Mouse (Mus musculus) layer of hippocampus, postnatal 14 days (tissue): ENCODE measurements around the gene Ptgis. TPM values are rescaled to one million over a fixed set of nuclear protein-coding genes. Genes with fewer than 3 reads are reported as not detected.

Experiments used
- DNase-seq, 2 experiments: peaks; one replicate each; pipeline ENCODE4 v3.0.0; 2021 to 2022; ENCODE audit warnings: low spot score in 2 of 2, mixed read lengths in 1 of 2
- long read RNA-seq, 2 experiments: library from polyadenylated mRNA; stranded (forward); transcript quantifications; one replicate each; pipeline ENCODE4 v2.0.0; 2021
- total RNA-seq, 2 experiments: library from RNA; stranded (reverse); gene quantifications; 2 replicates each; pipeline ENCODE4 v1.2.3; 2021

The Ptgis gene
- total RNA-seq = 1 to 10 TPM; 1.3 to 2.1 TPM
- long read RNA-seq, experiment 1, partial matches to known transcripts = 0 of 2 reads
- long read RNA-seq, experiment 1, other reads (novel, unspliced or antisense) = 1 of 2 reads
- long read RNA-seq, experiment 2, partial matches to known transcripts = 1 of 5 reads
- long read RNA-seq, experiment 2, other reads (novel, unspliced or antisense) = 3 of 5 reads

DNA sequence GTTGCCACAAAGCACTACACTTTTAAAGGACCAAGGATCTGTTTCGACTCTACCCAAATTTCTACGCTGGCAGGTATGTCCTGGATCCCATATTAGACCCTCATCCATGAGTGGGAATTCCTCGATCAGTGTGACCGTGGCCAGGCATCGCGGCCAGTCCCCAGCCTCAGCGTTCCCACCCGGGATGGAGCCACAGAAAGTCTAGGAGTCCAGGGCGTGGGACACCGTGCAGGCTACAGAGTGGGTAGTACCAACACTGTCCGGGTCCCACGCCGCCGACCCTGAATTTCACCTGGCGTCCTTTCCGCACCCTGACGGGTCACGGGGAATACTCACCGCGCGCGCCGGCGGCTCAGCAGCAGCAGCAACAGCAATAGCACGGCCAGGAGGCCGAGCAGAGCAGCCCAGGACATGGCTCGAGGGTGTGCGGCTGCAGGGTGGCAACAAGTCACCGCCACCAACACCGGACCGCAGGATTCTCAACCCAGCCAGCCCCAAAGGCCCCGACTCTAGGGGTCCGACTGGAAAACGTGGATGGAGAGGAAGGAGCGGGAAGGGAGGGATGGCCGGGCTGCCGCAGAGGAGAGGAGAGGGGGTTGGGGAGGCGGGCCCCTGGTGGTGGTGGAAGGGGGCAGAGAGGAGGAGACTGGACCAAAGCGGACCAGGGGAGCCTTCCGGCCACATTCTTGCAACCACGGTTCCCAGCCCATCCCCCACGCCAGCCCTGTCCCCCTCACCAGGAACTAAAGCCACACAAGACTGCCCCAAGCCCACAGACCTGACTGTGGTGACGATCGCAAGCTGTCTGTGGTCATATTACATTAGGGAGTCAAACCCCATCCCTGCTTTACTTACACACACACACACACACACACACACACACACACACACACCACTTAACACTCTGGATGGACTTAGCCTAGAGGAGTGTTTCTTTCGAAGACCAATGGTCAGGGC, at the start of gene Ptgis:
Gene Ptgis (minus strand): TSS at position 597 of the 957 bp plus-strand sequence.
- no peak for DNase-seq

DNA sequence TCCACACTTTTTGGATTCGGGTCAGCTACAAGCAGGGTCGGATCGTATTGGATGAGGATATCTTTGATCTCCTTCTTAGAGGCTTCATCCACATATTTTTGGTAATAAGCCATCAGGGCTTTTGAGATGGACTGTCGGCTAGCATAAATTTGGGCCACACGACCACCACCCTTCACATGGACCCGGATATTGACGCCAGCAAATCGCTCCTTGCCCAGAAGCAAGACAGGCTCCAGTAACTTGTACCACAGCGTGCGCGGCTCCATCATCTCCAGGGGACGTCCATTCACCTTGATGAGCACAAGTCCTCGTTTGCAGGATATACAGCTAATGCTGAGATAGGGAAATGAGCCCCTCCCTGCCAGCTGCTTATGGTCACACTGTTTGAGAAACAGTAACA, 41.1 kb upstream of the Ptgis start:
- no peak for DNase-seq

DNA sequence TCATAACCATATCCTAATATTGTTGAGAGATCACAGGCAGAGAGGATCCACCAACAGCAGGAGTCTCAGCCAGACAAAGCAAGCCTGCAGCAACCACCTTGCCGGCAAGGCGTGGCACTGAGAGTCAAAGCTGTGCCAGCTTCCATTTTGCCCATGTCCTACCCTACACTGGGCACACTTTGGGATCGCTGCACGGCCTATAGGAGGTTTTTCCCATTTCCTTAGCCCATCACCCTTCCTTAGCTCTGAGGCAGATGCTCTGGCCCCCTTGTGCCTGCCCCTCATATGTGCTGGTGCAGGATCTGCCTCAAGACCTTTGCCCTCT, 40.5 kb upstream of the Ptgis start:
- no peak for DNase-seq

DNA sequence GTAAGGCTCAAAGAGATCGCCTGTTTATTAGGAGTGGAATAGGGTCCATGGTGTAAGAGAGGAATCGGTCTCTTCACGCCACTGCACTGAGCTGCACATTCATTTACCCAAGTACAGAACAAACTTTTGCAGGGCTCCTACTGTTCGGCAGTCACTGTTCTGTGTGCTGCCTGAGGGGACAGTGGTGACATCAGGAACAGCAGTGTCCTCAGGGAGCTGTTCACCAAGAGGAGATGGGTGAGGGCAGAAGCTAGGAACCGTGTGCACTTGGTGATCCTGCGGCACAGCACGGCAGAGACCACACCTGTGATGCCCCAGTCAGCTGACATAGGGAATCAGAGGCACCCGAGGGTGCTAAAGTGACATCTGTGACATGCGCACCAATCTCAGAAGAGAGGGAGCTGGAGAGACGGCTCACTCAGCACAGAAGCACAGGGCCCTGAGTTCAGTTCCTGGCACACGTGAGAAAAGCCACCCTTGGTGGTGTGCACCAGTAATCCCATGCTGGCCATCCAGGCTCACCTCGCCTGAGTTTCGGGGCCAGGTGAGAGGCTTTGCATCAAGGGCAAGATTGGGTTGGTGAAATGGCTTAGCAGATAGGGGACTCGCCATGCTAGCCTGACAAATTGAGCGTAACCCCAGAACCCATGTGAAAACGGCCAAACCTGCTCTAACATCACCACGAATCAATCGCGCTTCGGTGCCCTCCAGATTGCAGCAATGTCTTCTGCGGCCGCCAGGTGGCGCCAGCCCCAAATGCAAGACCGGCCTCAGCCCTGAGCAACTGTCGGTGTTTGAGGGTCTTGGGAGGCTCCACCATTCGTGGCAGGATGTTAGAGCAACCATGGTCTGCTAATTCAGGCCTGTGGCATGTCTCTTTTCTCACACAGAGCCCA, 39.9 kb upstream of the Ptgis start:
- DNase-seq = peak; percentile 84 to 88

DNA sequence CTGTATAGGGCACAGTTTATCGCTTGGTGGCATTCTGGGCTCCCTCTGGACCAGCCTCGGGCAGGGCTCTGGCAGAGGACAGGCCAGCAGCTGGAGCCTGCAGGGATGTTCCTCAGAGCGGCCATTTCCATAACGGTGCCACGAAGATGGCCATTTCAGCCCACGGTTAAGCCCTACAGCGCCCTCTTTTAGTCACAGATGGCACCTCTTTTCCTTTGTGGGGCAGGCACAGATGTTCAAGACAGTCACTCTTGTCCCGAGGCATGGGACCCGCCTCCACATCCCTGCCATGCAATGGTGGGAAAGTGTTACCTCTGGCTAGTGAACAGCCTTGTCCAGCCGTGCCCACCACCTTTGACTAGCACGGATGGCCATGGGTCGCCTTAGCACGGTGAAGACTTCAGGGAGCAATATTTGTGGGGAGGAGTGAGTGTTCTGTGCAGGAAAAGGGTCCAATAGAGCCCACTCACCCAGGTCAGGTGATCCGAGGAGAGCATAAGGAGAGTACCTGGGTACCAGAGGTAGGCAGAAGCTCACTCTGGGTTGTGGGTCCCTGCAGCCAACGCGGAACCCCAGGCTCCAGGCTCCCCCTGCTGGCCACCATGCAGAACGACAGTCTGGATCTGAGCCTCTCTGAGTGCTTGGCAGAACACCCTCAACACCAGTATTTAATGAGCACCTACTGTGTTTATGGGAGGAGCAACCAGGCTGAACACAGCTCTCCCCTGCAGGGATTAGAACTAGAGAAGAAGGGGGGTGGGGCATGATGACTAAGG, 38.5 kb upstream of the Ptgis start:
- DNase-seq = peak; percentile 51 to 54

DNA sequence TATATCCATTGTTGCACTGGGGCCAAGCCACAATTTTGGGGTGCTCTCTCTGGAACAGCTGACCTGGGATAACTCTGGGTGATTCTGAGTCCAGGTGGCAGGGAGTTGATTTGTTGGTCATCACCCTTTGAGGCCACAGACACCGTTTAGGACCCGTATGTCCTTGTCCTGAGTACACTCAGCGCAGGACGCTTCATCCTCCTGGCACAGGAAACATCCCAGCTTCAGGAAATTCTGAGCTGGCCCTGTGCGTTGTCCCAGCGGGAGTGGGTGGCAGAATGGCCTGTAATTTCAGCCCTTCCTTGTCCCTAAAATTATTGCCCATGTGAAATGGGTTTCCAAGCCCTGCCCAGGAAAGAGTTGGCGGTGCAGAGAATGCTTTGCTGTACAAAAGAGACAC, 37.6 kb upstream of the Ptgis start:
- DNase-seq = no peak

DNA sequence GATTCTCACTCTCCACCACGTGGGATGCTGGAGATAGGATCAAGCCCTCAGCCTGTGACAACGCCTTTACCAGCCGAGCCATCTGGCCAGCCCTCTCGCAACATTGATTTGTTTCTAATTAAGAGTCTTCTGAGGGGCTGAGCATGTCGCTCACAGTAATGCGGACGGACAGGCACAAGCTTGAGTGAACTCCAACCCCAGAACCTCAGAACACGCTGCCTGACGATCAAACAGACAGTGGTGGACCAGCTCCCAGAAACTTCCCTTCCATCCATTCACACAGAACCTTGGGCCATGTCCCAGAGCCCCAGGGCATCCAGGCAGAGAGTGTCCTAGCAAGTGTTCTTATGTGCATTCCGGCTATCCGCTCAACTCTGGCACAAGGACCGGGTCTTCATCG, 36.6 kb upstream of the Ptgis start:
- DNase-seq = no peak

DNA sequence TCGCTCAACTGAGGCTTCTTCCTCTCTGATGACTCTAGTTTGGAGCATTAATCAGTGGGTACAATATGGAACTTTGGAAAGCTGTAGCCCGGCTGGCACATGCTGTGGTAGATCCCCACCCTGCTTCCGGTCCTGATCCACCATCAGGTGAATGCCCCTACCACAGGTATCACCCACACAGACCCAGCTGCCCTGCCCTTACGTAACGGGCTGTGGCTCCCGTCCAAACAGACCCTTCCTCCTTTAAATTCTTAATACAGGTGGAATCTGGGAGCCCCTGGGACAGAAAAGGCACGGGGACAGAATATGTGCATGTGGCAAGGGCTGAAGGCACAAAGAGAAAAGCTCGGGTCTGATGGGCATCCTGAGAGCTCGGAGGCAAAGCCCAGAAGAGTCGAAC, 35.5 kb upstream of the Ptgis start:
- no peak for DNase-seq

DNA sequence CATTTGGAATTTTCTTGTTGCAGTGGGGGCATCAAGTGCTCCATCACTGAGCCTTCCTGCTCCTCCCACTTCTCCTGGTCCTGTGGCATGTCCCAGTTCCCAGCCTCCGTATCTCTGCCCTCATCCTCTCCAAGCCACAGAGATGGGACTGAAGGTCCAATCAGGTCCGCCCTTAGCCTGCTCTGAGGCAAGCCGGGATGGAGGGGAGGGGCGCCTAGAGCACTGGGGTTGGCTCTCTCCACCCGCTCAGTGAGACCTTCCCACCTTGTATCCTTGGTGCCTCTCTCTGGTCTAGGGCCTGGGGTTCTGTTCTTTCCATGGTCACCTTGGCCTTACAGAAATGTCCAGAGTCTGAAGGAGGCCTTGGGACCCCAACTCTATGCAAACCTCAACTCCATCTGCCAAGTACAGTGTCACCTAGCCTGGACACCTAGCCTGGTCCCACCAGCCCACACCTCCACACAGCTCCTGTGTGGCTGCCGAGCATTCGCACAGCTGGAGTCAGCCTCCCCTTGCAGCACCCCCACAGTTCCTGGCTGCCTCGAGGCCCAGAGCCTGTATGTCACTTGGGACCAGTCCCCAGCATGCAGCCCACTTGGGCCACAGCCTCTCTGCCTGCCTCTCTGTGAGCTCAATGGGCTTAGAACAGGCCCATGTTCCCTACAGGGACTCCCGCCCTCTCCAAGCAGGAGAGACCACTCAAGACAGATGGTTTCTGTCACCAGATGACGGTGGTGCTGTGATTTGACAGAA, 34.5 kb upstream of the Ptgis start:
- no peak for DNase-seq

DNA sequence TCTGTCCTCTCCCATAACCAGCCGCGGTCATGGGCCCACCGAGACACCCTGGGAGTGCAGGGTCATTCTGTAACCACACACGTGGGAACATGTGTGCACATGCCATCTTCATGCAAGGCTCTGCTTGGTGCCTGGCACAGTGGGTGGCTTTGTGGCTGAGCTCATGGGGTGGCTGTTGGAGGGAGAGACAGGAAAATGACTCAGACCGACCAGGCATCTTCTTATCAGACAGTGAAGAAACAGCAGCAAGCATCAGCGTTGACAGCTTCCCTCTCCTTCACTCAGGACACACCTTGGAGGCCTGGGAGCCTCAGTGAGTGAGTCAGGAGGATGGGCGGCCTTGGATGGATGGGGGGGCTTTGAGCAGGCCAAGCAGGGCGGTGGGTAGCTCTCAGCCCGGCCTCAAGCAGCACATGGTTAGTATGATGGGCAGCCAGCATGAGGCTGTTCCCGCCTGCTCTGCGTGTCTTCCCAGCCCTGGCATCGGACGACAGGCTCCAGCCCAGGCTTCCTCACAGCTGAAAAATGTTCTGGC, 32.9 kb upstream of the Ptgis start:
- DNase-seq = no peak

DNA sequence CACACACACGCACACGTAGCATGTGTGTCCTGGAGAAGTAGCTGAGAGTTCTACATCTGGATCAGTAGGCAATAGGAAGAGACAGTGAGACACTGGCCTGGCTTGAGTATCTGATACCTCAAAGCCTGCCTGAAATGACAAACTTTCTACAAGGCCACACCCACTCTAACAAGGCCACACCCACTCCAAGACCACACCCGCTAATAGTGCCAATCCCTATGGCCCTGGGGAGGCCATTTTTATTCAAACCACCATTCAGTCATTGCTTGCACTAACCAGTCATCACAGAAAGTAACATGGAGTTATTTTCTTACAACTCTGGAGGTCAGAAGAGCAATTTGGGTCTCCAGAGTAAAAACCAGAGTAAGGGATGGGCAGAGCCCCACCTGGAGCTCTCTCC, 32.3 kb upstream of the Ptgis start:
- DNase-seq = no peak

DNA sequence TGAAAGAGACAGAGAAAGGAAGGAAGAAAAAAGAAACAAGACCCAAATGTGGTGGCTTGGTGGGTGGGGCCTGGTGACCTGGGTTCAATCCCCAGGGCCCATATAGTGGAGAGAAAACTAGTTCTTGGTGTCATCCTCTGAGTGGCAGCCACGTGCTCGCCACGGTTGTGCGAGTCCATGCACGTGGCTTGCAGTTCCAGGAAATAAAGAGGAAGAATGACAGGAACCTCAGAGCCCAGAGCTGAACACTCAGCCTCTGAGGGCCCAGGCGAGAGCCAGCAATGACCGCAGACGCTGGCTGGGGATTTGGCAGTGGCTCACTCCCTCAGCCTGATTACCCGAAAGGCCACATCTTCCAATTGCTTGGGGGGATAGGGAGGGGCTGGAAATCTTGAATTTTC, 30.7 kb upstream of the Ptgis start:
- DNase-seq = no peak

DNA sequence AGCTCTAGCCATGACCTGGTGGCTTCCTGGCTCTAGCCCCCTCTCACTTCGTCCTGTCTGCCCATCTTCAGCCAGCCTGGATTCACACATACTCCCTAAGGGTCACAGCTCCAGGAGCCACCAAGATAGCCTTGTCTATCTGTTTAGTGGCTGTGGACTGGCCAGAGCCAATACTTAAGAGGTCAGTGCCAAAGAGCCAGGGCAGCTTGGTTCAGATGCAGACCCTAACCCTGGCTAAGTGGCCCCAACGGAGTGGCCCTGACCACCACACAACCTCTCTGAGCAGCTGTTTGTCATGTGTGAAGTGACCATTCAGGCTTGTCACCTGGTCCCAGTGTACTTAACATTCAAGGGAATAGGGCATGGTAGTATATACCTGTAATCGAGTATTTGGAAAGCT, 30.1 kb upstream of the Ptgis start:
- no peak for DNase-seq

DNA sequence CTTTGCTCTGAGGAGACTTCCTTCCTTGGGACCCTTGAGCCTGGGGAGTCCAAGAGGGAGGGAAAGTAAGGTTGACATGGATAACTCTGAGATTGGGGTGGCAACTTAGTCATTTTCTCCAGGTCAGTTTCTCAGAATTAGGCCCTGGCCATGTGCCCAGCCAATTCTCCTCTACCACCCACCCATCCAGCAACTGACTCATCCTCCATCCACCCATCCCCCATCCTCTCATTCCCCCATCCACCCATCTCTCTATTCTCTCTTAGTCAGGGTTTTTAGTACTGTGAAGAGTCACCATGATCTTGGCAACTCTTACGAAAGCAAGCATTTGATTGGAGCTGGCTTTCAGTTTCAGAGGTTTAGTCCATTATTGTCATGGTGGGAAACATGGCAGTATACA, 28.3 kb upstream of the Ptgis start:
- no peak for DNase-seq

DNA sequence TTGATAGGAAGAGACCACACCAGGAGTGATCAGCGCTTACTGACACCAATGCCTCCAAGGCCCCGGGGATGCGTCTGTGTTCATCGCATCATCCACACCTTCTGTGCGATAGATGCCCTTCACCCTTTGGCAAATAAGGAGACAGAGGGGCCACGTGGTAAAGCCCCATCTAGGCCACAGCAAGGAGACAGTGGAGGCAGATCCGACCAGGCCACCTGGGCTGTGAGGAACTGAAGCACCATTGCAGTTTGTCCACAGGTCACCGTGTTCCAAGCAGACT, 27.9 kb upstream of the Ptgis start:
- DNase-seq = no peak

DNA sequence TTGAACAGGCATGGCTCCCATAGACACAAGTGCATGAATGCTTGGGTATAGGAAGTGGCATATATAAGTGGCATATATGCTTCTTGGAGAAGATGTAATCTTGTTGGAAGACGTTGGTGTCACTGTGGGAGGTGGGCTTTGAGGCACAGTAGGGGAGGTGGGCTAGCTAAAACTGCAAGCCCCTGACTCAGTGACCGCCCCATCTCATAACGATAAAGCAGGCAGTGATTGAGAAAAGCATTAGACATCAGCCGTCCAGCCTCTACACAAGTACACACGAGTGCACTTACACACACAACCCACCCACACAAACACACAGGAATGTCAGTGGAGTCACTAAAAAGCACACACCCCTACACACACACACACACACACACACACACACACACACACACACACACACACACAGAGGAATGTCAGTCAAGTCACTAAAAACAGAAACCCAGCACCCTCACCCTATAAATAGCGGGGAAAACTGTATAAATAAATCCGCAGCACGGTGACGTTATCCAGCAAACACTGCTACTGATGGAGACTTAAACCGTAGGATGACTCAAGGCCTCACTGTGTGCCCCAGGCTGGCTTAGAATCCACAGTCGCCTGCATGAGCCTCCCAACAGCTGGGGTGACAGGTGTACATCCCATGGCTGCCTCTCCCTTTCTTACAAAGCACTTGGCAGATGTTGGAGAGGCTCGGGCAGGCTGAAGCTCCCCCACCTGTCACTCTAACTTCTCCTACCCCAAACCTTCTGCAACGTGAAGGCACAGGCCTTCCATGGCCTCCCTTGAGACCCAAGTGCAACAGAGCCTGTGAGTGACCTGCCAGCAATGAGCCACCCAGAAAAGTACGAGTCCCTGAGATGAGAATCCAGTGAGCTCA, 27.4 kb upstream of the Ptgis start:
- DNase-seq = no peak

DNA sequence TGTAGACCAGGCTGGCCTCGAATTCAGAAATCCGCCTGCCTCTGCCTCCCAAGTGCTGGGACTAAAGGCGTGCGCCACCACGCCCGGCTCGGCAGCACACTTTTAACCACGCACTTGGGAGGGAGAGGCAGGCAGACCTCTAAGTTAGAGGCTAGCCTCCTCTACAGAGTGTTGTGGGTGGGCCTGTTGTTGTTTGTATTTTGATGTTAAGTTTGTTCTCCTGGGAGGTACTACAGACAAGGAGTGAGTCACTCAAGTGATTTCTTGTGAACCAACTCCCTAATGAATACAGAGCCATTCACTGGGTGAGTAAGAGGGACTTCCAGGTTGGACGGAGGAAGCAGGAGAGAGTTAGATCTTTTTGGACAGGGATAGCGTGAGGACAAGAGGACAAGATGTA, 25.8 kb upstream of the Ptgis start:
- no peak for DNase-seq

DNA sequence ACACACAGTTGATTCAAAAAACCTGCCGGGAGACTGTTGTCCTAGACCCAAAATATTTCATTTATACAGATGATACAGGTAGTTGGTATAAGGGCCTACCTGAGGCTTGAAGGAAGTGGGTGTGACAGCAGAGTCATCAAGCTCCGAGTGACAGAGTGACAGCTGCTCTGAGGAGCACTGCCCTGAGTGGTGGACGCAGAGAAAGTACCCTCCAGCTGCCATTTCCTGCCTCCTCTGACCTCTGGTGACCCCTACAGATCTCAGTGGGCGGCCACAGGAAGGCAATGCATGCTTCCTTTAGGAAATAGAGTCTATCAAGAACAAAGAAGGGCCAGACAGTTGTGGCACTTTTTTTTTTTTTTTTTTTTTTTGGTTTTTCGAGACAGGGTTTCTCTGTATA, 25.4 kb upstream of the Ptgis start:
- DNase-seq = no peak

DNA sequence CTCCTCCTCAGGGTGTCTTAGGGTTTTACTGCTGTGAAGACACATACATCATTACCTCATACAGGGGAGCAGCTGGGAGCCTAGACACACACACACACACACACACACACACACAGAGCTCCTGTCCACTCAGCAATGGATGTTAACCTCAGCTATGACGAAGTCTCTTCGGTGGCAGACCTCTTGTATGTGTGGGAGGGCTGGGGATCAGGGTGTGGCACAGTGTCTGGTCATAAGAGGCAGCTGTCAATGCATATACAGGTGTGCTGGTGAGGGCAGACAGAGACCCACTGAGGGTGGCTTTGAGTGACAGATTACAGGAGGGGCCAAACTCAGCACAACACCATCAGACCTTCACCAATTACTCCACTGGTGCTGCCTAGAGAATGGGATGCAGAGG, 24.6 kb upstream of the Ptgis start:
- no peak for DNase-seq
